Mouse (Mus musculus) myocyte (in vitro differentiated cells): ENCODE measurements around the gene Prrx1. TPM values are rescaled to one million over a fixed set of nuclear protein-coding genes. Genes with fewer than 3 reads are reported as not detected.
A peak's percentile ranks its signal among the peaks of the same experiment; 100 is the strongest.

ENCODE experiments used
- H3K27me3 ChIP-seq: one replicate; pipeline ENCODE4 v1.6.1; 2011; ENCODE audit not compliant: control insufficient read depth, insufficient read depth, insufficient read length
- H3K36me3 ChIP-seq: one replicate; pipeline ENCODE4 v1.6.1; 2011; ENCODE audit not compliant: control insufficient read depth, insufficient read depth
- H3K4me2 ChIP-seq: one replicate; pipeline ENCODE4 v1.6.1; 2011; ENCODE audit warnings: low read depth, control low read depth
- H3K4me3 ChIP-seq: one replicate; pipeline ENCODE4 v1.5.1; 2011; ENCODE audit warnings: mild to moderate bottlenecking, control low read depth, moderate library complexity
- H3K79me2 ChIP-seq: one replicate; pipeline ENCODE4 v1.6.1; 2011; ENCODE audit not compliant: control insufficient read depth, insufficient read depth
- H3ac ChIP-seq: one replicate; pipeline ENCODE4 v1.6.1; 2011; ENCODE audit not compliant: control insufficient read depth, insufficient read length
- CEBPB ChIP-seq: IDR thresholded peaks from 2 replicates; pipeline ENCODE4 v1.6.1; 2011; ENCODE audit warnings: mild to moderate bottlenecking, moderate library complexity; ENCODE audit not compliant: poor library complexity, insufficient read depth, severe bottlenecking
- E2F4 ChIP-seq: IDR thresholded peaks from one replicate; pipeline ENCODE4 v1.6.1; 2011; ENCODE audit warnings: mild to moderate bottlenecking, control low read depth, moderate library complexity; ENCODE audit not compliant: insufficient read depth
- MAX ChIP-seq: IDR thresholded peaks from one replicate; pipeline ENCODE4 v1.6.1; 2011; ENCODE audit warnings: low read depth, mild to moderate bottlenecking, control low read depth
- MYOD1 ChIP-seq, 3 experiments: IDR thresholded peaks; one replicate each; pipeline ENCODE4 v1.6.1; 2011; ENCODE audit warnings: control low read depth in 2 of 3, low read depth in 2 of 3, mild to moderate bottlenecking in 2 of 3, moderate library complexity in 1 of 3; ENCODE audit not compliant: insufficient read length in 2 of 3, control insufficient read depth in 1 of 3
- MYOG ChIP-seq, 3 experiments: IDR thresholded peaks; one replicate each; pipeline ENCODE4 v1.6.1; 2011; ENCODE audit warnings: control low read depth in 2 of 3, low read depth in 2 of 3, mild to moderate bottlenecking in 2 of 3; ENCODE audit not compliant: insufficient read length in 2 of 3, control insufficient read depth in 1 of 3, insufficient read depth in 1 of 3
- POLR2A ChIP-seq: IDR thresholded peaks from one replicate; pipeline ENCODE4 v1.6.1; 2011; ENCODE audit warnings: low read depth, mild to moderate bottlenecking, control low read depth, moderate library complexity; ENCODE audit not compliant: insufficient read length
- POLR2AphosphoS2 ChIP-seq: IDR thresholded peaks from one replicate; pipeline ENCODE4 v1.6.1; 2011; ENCODE audit warnings: low read depth, control low read depth; ENCODE audit not compliant: insufficient read length
- REST ChIP-seq: IDR thresholded peaks from one replicate; pipeline ENCODE4 v1.6.1; 2011; ENCODE audit warnings: mild to moderate bottlenecking, control low read depth, moderate library complexity; ENCODE audit not compliant: insufficient read depth, insufficient read length
- SRF ChIP-seq: IDR thresholded peaks from one replicate; pipeline ENCODE4 v1.6.1; 2011; ENCODE audit warnings: low read depth; ENCODE audit not compliant: control insufficient read depth, insufficient read length
- TCF12 ChIP-seq: IDR thresholded peaks from one replicate; pipeline ENCODE4 v1.6.1; 2011; ENCODE audit warnings: mild to moderate bottlenecking, control low read depth; ENCODE audit not compliant: poor library complexity, insufficient read depth, severe bottlenecking
- TCF3 ChIP-seq: IDR thresholded peaks from one replicate; pipeline ENCODE4 v1.6.1; 2011; ENCODE audit warnings: low read depth, control low read depth; ENCODE audit not compliant: insufficient read length
- USF1 ChIP-seq: IDR thresholded peaks from one replicate; pipeline ENCODE4 v1.6.1; 2011; ENCODE audit warnings: low read depth, mild to moderate bottlenecking, control low read depth, moderate library complexity
- polyA plus RNA-seq: library from polyadenylated mRNA; unstranded; fragments of >200 nt; fragmentation: generic; extraction: Trizol; gene quantifications from one replicate; pipeline ENCODE4 v1.2.1, GENCODE M21; 2012; ENCODE audit warnings: missing spikeins

Gene Prrx1
- polyA plus RNA-seq, 1 experiment, result 7.0 TPM

DNA sequence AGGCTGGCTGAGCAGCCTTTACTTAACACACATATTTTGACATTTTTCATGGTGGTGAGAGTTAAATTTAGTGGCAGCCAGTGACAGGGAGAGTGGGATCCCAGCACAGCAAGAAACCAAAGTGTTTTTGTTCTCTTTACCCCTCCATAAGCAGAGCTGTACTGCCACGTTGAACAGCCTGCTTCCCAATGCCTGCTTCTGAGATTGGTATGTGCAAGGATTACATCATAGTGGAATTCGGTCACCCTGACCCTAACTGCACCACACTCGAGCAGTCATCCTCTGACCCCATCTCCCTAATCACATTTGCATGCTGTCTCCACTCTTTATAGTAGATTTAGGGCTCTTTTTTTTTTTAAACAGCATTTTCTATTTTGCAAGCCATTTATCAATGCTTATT is 28.4 kb downstream of the Prrx1 start:
- no peak overlapping the region for H3ac ChIP-seq
- TF ChIP-seq CEBPB (peak; percentile 73; the same call in 1 of the 2 replicates), POLR2AphosphoS2 (no peak)
- no peak overlapping the region for H3K4me3 ChIP-seq
- no peaks in the 10 kb centered on the region for H3K27me3 ChIP-seq
- H3K36me3 ChIP-seq, result no peaks in the 10 kb centered on the region
- H3K79me2 ChIP-seq, result peaks cover 6% of the 10 kb centered on the region
- peak overlapping the region; percentile 14 for H3K4me2 ChIP-seq

DNA sequence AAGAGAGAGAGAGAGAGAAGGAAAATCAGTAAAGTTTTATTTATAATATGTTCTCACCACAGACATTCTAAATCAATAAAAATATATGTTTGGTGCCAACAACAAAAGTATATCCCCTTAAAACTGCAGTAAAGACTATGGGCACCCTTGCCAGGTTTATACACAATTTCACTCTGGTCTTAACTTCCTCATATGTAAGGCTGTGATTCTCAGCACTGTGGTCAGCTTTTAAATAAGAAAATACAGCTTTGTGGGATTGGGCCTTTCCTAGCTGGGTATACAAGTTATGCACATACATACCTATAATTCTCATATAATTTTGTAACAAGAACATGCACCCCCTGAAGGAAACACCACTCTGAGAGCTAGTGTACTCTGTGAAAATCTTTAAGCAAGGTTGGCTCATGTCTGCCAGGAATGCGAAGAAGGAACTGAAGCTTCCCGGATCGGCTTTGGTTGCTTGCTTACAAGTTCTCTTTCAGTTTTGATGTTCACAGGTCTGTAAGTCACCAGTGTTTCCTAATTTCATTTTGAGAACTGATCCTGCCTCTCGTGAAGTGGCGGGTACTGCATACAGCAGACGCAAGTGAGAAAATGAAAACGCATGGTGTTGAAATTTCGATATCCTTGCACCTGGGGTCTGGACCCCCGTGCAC is 29.4 kb downstream of the Prrx1 start:
- Histone ChIP-seq H3K27me3 (no peaks in the 10 kb centered on the region), H3K4me3 (no peak overlapping the region), H3K36me3 (no peaks in the 10 kb centered on the region), H3K79me2 (peaks cover 6% of the 10 kb centered on the region), H3ac (no peak overlapping the region), H3K4me2 (no peak overlapping the region)
- TF ChIP-seq MYOD1 (IDR thresholded peaks at IDR 0.05; ENCODE audit: control insufficient read depth in 1 of 3, insufficient read length in 2 of 3, low read depth in 2 of 3), result no peak
- TF ChIP-seq TCF3, result no peak
- TF ChIP-seq POLR2AphosphoS2, result no peak

- Histone ChIP-seq H3K4me2 (peak overlapping the region; percentile 52), H3K27me3 (no peaks in the 10 kb centered on the region), H3ac (no peak overlapping the region), H3K4me3 (no peak overlapping the region), H3K36me3 (no peaks in the 10 kb centered on the region), H3K79me2 (no peaks in the 10 kb centered on the region)
- TF ChIP-seq MYOG (IDR thresholded peaks at IDR 0.05; ENCODE audit: control insufficient read depth in 1 of 3, insufficient read depth in 1 of 3, insufficient read length in 2 of 3, low read depth in 2 of 3) (no peak), REST (no peak), TCF3 (no peak), TCF12 (no peak), SRF (no peak), USF1 (no peak), E2F4 (no peak), POLR2AphosphoS2 (no peak), POLR2A (no peak), CEBPB (no peak), MYOD1 (IDR thresholded peaks at IDR 0.05; ENCODE audit: control insufficient read depth in 1 of 3, insufficient read length in 2 of 3, low read depth in 2 of 3) (no peak)
Measured at GRCm38 (mm10) chr1:163281450-163282198, 31.9 kb downstream of the Prrx1 start.

GRCm38 (mm10) chr1:163280842-163281122 is 32.7 kb downstream of the Prrx1 start:
- peak overlapping the region; percentile 34 for H3K4me2 ChIP-seq
- no peaks in the 10 kb centered on the region for H3K27me3 ChIP-seq
- no peaks in the 10 kb centered on the region for H3K36me3 ChIP-seq
- no peak overlapping the region for H3K4me3 ChIP-seq
- no peaks in the 10 kb centered on the region for H3K79me2 ChIP-seq
- TF ChIP-seq USF1 (no peak), CEBPB (no peak), MAX (no peak), REST (no peak), TCF3 (no peak), POLR2A (no peak), SRF (no peak), POLR2AphosphoS2 (no peak), TCF12 (no peak), MYOD1 (IDR thresholded peaks at IDR 0.05; ENCODE audit: control insufficient read depth in 1 of 3, insufficient read length in 2 of 3, low read depth in 2 of 3) (no peak)
- no peak overlapping the region for H3ac ChIP-seq

GRCm38 (mm10) chr1:163280097-163280841 is 33.2 kb downstream of the Prrx1 start:
- Histone ChIP-seq H3K36me3 (no peaks in the 10 kb centered on the region), H3K4me3 (no peak overlapping the region), H3ac (no peak overlapping the region), H3K79me2 (no peaks in the 10 kb centered on the region), H3K4me2 (peak overlapping the region; percentile 34), H3K27me3 (no peaks in the 10 kb centered on the region)
- TF ChIP-seq REST (no peak), TCF12 (no peak), CEBPB (no peak), TCF3 (no peak), POLR2AphosphoS2 (no peak)
